ENCODE assay signal across 14 mouse cellular contexts in genomic region chr1:127850075-127850610, GRCm38 (mm10). TPM values are rescaled to one million over a fixed set of nuclear protein-coding genes. Genes with fewer than 3 reads are reported as not detected.
DNase-seq lines count a peak whose midpoint lies in the region; ATAC-seq and TF ChIP-seq lines count a peak whose summit lies in the region.
"Had no signal": no experiment of that assay in that cellular context is flagged by ENCODE, and none has a peak within 500 bp of the region (broad histone marks: within the 10 kb centered on the region; RNA-seq: fewer than 3 reads in every experiment).

No protein-coding gene starts in this region.

- H3K4me2 ChIP-seq in kidney, postnatal 0 days (ENCODE audit: low read length): no peak overlapping the region
- no peak overlapping the region for H3K4me2 ChIP-seq in forebrain, embryonic 13.5 days
- H3K4me2 ChIP-seq: liver, embryonic 11.5 days had no signal

- no peaks in the 10 kb centered on the region for H3K9me3 ChIP-seq in kidney, postnatal 0 days (replicated peaks; ENCODE audit: low read length)
- peaks cover 9% of the 10 kb centered on the region for H3K9me3 ChIP-seq in forebrain, embryonic 13.5 days (replicated peaks)

- H3K4me3 ChIP-seq in kidney, postnatal 0 days (replicated peaks; ENCODE audit: low read depth, low read length): no peak overlapping the region
- H3K4me3 ChIP-seq in forebrain, embryonic 13.5 days: no peak overlapping the region

- H3K9ac ChIP-seq in kidney, postnatal 0 days (ENCODE audit: low read depth, low read length): no peak overlapping the region
- H3K9ac ChIP-seq in forebrain, embryonic 13.5 days: no peak overlapping the region

- no peaks in the 10 kb centered on the region for H3K36me3 ChIP-seq in kidney, postnatal 0 days (ENCODE audit: insufficient read depth, low read length)
- no peaks in the 10 kb centered on the region for H3K36me3 ChIP-seq in forebrain, embryonic 13.5 days (ENCODE audit: poor library complexity, severe bottlenecking)
- H3K36me3 ChIP-seq: G1E had no signal

- no peak for TF ChIP-seq CTCF in kidney, postnatal 0 days (IDR thresholded peaks at IDR 0.05; ENCODE audit: low read depth)

- peak; percentile 57 for DNase-seq in kidney, postnatal 0 days (ENCODE audit: low spot score)
- no peak for DNase-seq in kidney, postnatal 25 days
- peak; percentile 93 for DNase-seq in 416B (ENCODE audit: low read depth)
- peak; percentile 9 for DNase-seq in heart, postnatal 4 days
- no peak for DNase-seq in embryo, embryonic 9.5 days (ENCODE audit: extremely low spot score)
- no peak for DNase-seq in cerebellum, postnatal 25 days

- no peaks in the 10 kb centered on the region for H3K4me1 ChIP-seq in kidney, postnatal 0 days (replicated peaks; ENCODE audit: insufficient read depth, low read length)
- H3K4me1 ChIP-seq in forebrain, embryonic 13.5 days: no peaks in the 10 kb centered on the region

- no peak overlapping the region for H3K27ac ChIP-seq in kidney, postnatal 0 days
- H3K27ac ChIP-seq in forebrain, embryonic 13.5 days: no peak overlapping the region

- no peak for ATAC-seq in kidney, postnatal 0 days (replicated peaks; ENCODE audit: low FRiP score, low read depth)
- ATAC-seq in activated CD4-positive, CD25-positive, alpha-beta regulatory T cell, adult 4 months: peak; percentile 61
- ATAC-seq in forebrain, embryonic 13.5 days: no peak

- 63% methylated on average over 7 of the region's 7 CpGs for WGBS in kidney, postnatal 0 days
- 85% methylated on average over 7 of the region's 7 CpGs for WGBS in forebrain, embryonic 13.5 days

- H3K27me3 ChIP-seq in kidney, postnatal 0 days (ENCODE audit: insufficient read depth, low read length): no peaks in the 10 kb centered on the region
- H3K27me3 ChIP-seq in forebrain, embryonic 13.5 days: no peaks in the 10 kb centered on the region

RNA-seq across cellular contexts. Expression of gene Map3k19, which starts 4.7 kb away (rescaled TPM):
- not detected in 2 replicates for polyA plus RNA-seq in kidney, postnatal 0 days (2015; fragmentation: Nextera tagmentation; extraction: Ambion mirVana)
- polyA plus RNA-seq in activated CD4-positive, CD25-positive, alpha-beta regulatory T cell, adult 4 months (2017; shearing (Covaris generic)): under 1 TPM; 0.16 to 0.43 TPM
- total RNA-seq in heart, postnatal 4 days (2021): not detected
- polyA plus RNA-seq in forebrain, embryonic 13.5 days (2015; fragmentation: Nextera tagmentation; extraction: Ambion mirVana): 0.15 and 0.31 TPM in 2 replicates
- total RNA-seq: gastrocnemius, postnatal 4 days had no signal
- polyA plus RNA-seq: forebrain, embryonic 11.5 days; G1E; liver, embryonic 11.5 days; neural tube, embryonic 11.5 days; stomach, embryonic 16.5 days had no signal

RNA-seq across cellular contexts. Expression of gene Rab3gap1, which starts 18.4 kb away (rescaled TPM):
- polyA plus RNA-seq in kidney, postnatal 0 days (2015; fragmentation: Nextera tagmentation; extraction: Ambion mirVana): 18.2 and 20.0 TPM in 2 replicates
- polyA plus RNA-seq in activated CD4-positive, CD25-positive, alpha-beta regulatory T cell, adult 4 months (2017; shearing (Covaris generic)): 10 to 100 TPM; 48.1 to 55.1 TPM
- total RNA-seq in heart, postnatal 4 days (2021): 10 to 100 TPM; 44.2 to 44.7 TPM
- polyA plus RNA-seq in forebrain, embryonic 13.5 days (2015; fragmentation: Nextera tagmentation; extraction: Ambion mirVana): 16.1 and 17.8 TPM in 2 replicates

Comparison
In these comparisons a context has a peak if more than half of its experiments do, and no peak if none do; other contexts are left out.
1. DNase-seq: peak in kidney, postnatal 0 days (single experiment), 416B (single experiment) and heart, postnatal 4 days (single experiment); none in kidney, postnatal 25 days (0 of 2), embryo, embryonic 9.5 days (single experiment) and cerebellum, postnatal 25 days (0 of 2).